Mouse (Mus musculus) midbrain, embryonic 15.5 days (tissue): ENCODE data around the gene Tmem176a. TPM values are rescaled to one million over a fixed set of nuclear protein-coding genes. Genes with fewer than 3 reads are reported as not detected.

ENCODE experiments used
- ATAC-seq: fragments of 200-750 bp; cut with Nextera tagmentation; replicated peaks from 2 replicates; pipeline ENCODE4 v1.8.0; 2017; ENCODE audit warnings: moderate TSS enrichment
- H3K27ac ChIP-seq: fragments of 300-500 bp; sonication (generic); 2 replicates; pipeline ENCODE4 v1.5.1; 2015; ENCODE audit warnings: mild to moderate bottlenecking, inconsistent platforms
- H3K27me3 ChIP-seq: fragments of 300-500 bp; sonication (generic); replicated peaks from 2 replicates; pipeline ENCODE4 v1.6.1; 2015; ENCODE audit warnings: inconsistent platforms
- H3K36me3 ChIP-seq: fragments of 300-500 bp; sonication (generic); replicated peaks from 2 replicates; pipeline ENCODE4 v1.6.1; 2015; ENCODE audit warnings: inconsistent platforms
- H3K4me1 ChIP-seq: fragments of 300-500 bp; sonication (generic); 2 replicates; pipeline ENCODE4 v1.6.1; 2015; ENCODE audit warnings: inconsistent platforms
- H3K4me2 ChIP-seq: fragments of 300-500 bp; sonication (generic); 2 replicates; pipeline ENCODE4 v1.6.1; 2015; ENCODE audit warnings: inconsistent platforms, mild to moderate bottlenecking, moderate library complexity
- H3K4me3 ChIP-seq: fragments of 300-500 bp; sonication (generic); 2 replicates; pipeline ENCODE4 v1.5.1; 2015; ENCODE audit warnings: mild to moderate bottlenecking, inconsistent platforms
- H3K9ac ChIP-seq: fragments of 300-500 bp; sonication (generic); 2 replicates; pipeline ENCODE4 v1.6.1; 2015; ENCODE audit warnings: mild to moderate bottlenecking, inconsistent platforms
- H3K9me3 ChIP-seq: fragments of 300-500 bp; sonication (generic); 2 replicates; pipeline ENCODE4 v1.6.1; 2016; ENCODE audit warnings: inconsistent platforms
- WGBS: fragments of 180-500 bp; shearing (Covaris S2); methylation state at CpG from one replicate; pipeline ENCODE4 v1.1.7; 2015; ENCODE audit warnings: mixed read lengths; 5-methylcytosine and 5-hydroxymethylcytosine counted together
- polyA plus RNA-seq: library from polyadenylated mRNA; unstranded; fragments of >200 nt; fragmentation: Nextera tagmentation; extraction: Ambion mirVana; gene quantifications from 2 replicates; pipeline ENCODE4 v1.2.1, GENCODE M21; 2015

Tmem176a gene
- polyA plus RNA-seq, 1 experiment from 2014 or later = 16.1 TPM

DNA sequence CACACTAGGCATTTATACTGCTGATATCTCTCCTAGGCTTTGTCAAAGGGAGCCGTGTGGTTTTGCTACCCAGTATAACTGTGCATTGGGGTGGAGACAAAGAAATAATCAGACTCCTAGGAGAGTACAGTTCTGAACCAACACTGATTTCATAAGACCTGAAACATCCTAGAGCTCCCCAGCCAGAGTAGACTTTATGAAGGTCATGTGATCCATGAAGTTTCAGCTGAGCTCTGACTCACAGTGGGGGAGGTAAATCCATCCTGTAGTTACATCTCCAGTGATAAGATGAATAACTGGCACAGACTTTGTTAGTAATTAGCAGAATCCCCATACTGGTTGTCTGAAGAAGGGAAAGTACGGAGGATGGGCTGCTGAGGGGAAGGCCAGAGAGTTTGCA, 29.1 kb downstream of the Tmem176a start:
- no peaks in the 10 kb centered on the region for H3K36me3 ChIP-seq
- no peak overlapping the region for H3K27ac ChIP-seq
- no peaks in the 10 kb centered on the region for H3K27me3 ChIP-seq
- H3K4me1 ChIP-seq = peaks cover 17% of the 10 kb centered on the region
- H3K4me3 ChIP-seq = no peak overlapping the region
- ATAC-seq = no peak
- no peak overlapping the region for H3K9ac ChIP-seq
- 85% methylated on average over 2 of the region's 2 CpGs for WGBS
- H3K9me3 ChIP-seq = no peaks in the 10 kb centered on the region
- H3K4me2 ChIP-seq = no peak overlapping the region

DNA sequence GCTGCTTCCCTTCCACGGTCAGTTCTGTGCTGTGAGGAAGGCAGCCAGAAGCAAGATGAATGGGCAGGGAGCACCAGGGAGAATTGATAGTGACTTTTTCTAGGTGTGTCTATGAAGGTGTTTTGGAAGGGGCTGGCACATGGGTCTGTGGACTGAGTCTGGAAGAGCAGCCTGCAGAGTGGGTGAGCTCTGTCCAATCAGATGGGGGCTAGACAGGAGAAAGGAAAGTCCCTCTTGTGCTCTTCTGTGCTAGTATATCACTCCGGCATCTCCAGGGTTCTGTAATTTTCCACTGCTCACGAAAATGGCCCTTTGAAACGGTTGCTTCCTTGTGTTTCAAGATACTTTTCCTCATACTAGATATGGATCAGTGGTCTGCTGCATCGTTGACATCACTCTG, 31.9 kb downstream of the Tmem176a start, which contains the start of gene Aoc1:
Gene Aoc1, plus strand, starts transcription at position 301 of the 400 bp plus-strand sequence.
- Histone ChIP-seq H3K4me3 (no peak within 1 kb of the TSS), H3K4me1 (peaks cover 1% of the 10 kb centered on the region; the same call in 1 of the 2 replicates), H3K9ac (no peak within 1 kb of the TSS), H3K27me3 (no peaks in the 10 kb centered on the region), H3K27ac (no peak within 1 kb of the TSS), H3K36me3 (no peaks in the 10 kb centered on the region), H3K9me3 (no peaks in the 10 kb centered on the region), H3K4me2 (no peak within 1 kb of the TSS)
- ATAC-seq = no peak
- 86% methylated on average over 5 of the region's 5 CpGs for WGBS

DNA sequence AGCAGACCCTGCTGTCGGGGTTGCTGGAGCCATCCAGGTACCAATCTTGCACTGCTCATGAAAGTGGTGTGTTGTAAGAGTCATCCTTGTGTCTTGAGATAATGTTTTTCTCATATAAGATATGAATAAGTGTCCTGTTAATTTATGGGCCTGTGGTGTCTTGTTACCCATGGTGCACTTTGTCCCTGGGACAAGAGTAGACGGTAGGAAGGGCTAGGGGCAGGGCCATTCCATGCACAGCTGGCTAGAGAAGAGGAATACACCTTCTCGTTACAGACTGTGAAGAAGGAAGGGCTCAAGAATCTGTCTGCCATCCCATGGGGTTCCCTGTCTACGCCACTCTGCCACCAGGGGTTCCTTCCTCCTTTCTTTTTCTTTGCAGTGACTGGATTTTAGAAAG, 33.9 kb downstream of the Tmem176a start:
- H3K27me3 ChIP-seq = no peaks in the 10 kb centered on the region
- H3K9ac ChIP-seq = no peak overlapping the region
- H3K27ac ChIP-seq = no peak overlapping the region
- H3K4me3 ChIP-seq = no peak overlapping the region
- no peak overlapping the region for H3K4me2 ChIP-seq
- no peaks in the 10 kb centered on the region for H3K9me3 ChIP-seq
- 82% methylated on average over 4 of the region's 4 CpGs for WGBS
- ATAC-seq = no peak
- H3K36me3 ChIP-seq = no peaks in the 10 kb centered on the region
- no peaks in the 10 kb centered on the region for H3K4me1 ChIP-seq

DNA sequence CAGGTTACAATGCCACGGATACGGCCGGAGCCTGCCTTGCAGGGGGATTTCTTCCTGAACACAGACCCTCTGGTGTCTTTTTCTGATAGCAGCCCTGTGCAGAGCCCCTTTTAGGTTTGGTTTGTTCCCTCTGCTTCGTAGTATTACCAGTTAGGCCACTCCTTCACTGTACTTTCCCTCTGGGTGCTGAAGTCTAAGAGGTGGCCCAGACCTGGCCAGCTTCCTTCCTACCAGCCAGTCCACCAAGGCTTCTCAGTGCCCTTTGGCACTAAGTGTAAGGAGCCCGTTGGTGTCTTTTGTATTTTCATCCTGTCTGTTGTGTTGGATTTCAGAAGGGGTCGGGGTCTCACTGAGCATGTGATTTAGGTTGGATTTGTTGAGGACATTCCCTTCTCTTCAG, 34.8 kb downstream of the Tmem176a start:
- H3K4me3 ChIP-seq = no peak overlapping the region
- H3K9me3 ChIP-seq = no peaks in the 10 kb centered on the region
- no peak overlapping the region for H3K4me2 ChIP-seq
- H3K36me3 ChIP-seq = no peaks in the 10 kb centered on the region
- H3K9ac ChIP-seq = no peak overlapping the region
- no peaks in the 10 kb centered on the region for H3K27me3 ChIP-seq
- no peak overlapping the region for H3K27ac ChIP-seq
- no peaks in the 10 kb centered on the region for H3K4me1 ChIP-seq
- 81% methylated on average over 6 of the region's 6 CpGs for whole genome bisulfite sequencing
- no peak for ATAC-seq

DNA sequence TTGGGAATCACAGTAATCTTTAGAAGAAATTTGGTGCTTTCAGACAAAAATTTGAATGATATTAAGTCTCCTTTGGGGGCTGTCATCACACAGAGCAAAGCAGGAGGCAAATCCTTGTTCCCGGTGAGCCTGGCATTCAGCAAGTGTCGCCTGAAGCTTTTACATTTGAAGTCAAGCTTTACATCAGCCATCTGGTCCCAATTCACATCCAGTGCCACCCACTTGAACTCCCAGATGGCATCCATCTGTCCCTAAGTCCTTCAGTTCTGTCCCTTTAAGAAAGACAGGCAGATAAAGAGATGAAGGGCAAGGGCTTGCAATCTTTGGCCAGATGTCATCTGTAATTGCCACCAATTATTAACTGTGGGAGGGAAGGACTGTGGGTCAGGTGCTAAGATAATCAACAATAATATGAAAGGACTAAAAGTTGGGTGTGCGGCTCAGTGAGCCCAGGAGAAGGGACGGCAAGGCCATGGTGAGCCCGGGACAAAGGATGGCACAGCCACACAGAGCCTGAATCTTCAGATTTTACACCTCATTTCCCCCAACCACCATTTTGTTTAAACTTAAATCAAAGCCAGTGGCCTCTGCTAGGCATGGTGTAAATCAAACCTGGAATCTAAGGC, 35.9 kb downstream of the Tmem176a start:
- H3K4me1 ChIP-seq = no peaks in the 10 kb centered on the region
- no peak overlapping the region for H3K27ac ChIP-seq
- ATAC-seq = no peak

DNA sequence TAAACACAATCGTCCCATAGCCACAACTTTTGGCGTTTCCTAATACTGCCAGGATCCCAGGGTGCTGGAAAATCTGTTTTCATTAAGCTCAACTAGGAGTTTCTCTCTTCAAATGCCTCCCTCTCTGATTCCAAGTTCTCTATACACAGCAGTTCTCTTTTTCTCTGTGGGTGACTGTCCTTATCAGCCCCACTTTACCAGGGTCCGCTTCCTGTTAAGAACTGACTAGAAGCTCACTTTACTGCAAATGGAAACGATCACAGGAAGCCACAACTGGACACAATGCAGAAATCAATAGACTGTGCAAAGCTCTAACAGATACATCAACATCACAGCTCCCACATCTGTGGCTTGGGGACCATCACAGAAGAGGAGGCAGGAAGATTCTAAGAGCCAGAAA, 53.5 kb downstream of the Tmem176a start:
- Histone ChIP-seq H3K9me3 (no peaks in the 10 kb centered on the region), H3K4me3 (no peak overlapping the region), H3K27me3 (no peaks in the 10 kb centered on the region), H3K4me2 (no peak overlapping the region), H3K27ac (no peak overlapping the region), H3K36me3 (no peaks in the 10 kb centered on the region), H3K9ac (no peak overlapping the region), H3K4me1 (no peaks in the 10 kb centered on the region)
- no peak for ATAC-seq
- 74% methylated on average over 4 of the region's 4 CpGs for WGBS

More for the DNA sequence above, 35.9 kb downstream of the Tmem176a start:
- H3K9ac ChIP-seq = no peak overlapping the region
- no peak overlapping the region for H3K4me2 ChIP-seq
- WGBS = 47% methylated on average over 5 of the region's 5 CpGs
- H3K36me3 ChIP-seq = no peaks in the 10 kb centered on the region
- H3K9me3 ChIP-seq = no peaks in the 10 kb centered on the region
- no peak overlapping the region for H3K4me3 ChIP-seq
- H3K27me3 ChIP-seq = no peaks in the 10 kb centered on the region

DNA sequence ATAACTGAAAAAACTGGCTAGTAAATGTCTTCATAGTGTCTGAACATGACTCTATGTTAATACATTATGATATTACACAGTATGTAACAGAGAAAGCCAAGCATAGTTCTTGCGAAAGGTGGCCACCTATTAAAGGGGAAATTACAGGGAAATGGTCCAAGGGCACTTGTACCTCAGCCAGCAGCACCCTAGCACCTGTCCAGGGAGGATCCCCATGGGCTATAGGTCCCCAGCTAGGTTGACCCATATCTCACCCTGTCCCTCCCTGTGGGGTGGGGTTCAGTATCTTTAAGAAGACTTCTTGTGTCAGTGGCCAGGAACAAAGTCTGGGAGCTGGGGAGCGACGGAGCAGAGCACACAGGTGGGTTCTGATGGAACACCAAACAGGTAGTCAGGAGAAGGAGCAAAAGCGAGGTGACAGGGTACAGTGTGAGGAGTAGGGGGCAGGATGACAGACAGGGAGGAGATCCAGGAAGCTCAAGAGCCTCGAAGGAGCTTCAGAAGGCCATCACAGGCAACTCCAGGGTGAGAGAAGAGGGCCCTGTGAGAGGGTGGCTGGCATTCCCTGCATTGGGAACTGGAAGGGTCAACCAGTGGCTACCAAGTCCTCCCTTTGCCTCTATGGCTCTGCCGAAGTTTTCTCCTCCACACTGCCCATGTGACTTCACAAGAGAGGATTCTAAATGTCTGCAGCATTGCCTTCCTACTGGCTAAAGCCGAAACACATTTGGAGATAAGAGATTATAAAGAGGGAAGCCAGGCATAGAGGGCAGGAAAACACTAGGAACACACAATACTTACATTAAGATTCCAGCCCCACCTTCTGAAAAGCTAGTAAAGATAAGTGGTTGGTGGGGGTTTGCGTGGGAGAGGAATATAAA, 54.5 kb downstream of the Tmem176a start:
- no peak for ATAC-seq
- H3K4me2 ChIP-seq = no peak overlapping the region
- H3K4me3 ChIP-seq = no peak overlapping the region
- no peaks in the 10 kb centered on the region for H3K27me3 ChIP-seq
- no peaks in the 10 kb centered on the region for H3K36me3 ChIP-seq
- WGBS = 91% methylated on average over 8 of the region's 8 CpGs
- H3K4me1 ChIP-seq = no peaks in the 10 kb centered on the region
- no peak overlapping the region for H3K27ac ChIP-seq
- H3K9ac ChIP-seq = no peak overlapping the region
- no peaks in the 10 kb centered on the region for H3K9me3 ChIP-seq

DNA sequence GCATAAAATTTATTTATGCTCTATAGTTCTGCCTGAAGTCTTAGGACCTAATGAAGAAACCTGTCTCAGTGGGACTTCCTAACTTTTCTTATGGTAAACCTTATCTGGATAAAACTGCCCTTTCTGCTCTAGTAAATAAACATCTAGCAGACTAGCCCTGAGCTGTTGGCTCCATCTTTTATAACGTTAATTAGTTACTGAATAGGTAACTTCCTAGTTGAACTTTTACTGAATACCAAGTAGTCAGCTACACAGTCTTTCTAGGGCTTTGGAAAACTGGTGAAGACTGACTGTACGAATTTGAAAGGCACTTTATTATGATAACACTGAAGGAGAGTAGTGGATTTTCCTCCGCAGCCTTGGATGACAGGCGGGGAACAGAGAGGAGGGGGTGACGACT, 55.2 kb downstream of the Tmem176a start:
- Histone ChIP-seq H3K27ac (no peak overlapping the region), H3K9ac (no peak overlapping the region), H3K4me2 (no peak overlapping the region), H3K4me1 (no peaks in the 10 kb centered on the region), H3K36me3 (no peaks in the 10 kb centered on the region), H3K9me3 (no peaks in the 10 kb centered on the region), H3K27me3 (no peaks in the 10 kb centered on the region), H3K4me3 (no peak overlapping the region)
- WGBS = 82% methylated on average over 5 of the region's 5 CpGs
- no peak for ATAC-seq

Other genes starting within 250 kb of the Tmem176a start
- gene Repin1, start 247.0 kb upstream of the Tmem176a start, polyA plus RNA-seq = 48.9 and 50.4 TPM in 2 replicates
- 0.88 TPM in 1 of 2 replicates, not detected in the other for gene Gm44965, start 247.0 kb upstream of the Tmem176a start, polyA plus RNA-seq
- gene Zfp775, start 238.9 kb upstream of the Tmem176a start, polyA plus RNA-seq = 16.3 and 16.8 TPM in 2 replicates
- 20.9 and 23.8 TPM in 2 replicates for gene AI854703, start 214.2 kb upstream of the Tmem176a start, polyA plus RNA-seq
- gene Gimap8, start 193.7 kb upstream of the Tmem176a start, polyA plus RNA-seq = 0.52 and 0.86 TPM in 2 replicates
- 1.5 and 1.7 TPM in 2 replicates for gene Gimap9, start 164.8 kb upstream of the Tmem176a start, polyA plus RNA-seq
- 0.68 and 1.5 TPM in 2 replicates for gene Gimap4, start 156.4 kb upstream of the Tmem176a start, polyA plus RNA-seq
- gene Gimap6, start 132.7 kb upstream of the Tmem176a start, polyA plus RNA-seq = 6.6 and 6.8 TPM in 2 replicates
- gene Gm28053, start 122.3 kb upstream of the Tmem176a start, polyA plus RNA-seq = 0.88 TPM in 1 of 2 replicates, not detected in the other
- gene Gimap7, start 122.3 kb upstream of the Tmem176a start, polyA plus RNA-seq = not detected in 2 replicates
- 4.8 and 5.8 TPM in 2 replicates for gene Gimap1, start 101.9 kb upstream of the Tmem176a start, polyA plus RNA-seq
- gene Gimap5, start 94.7 kb upstream of the Tmem176a start, polyA plus RNA-seq = 0.71 and 1.6 TPM in 2 replicates
- gene Gimap3, start 70.1 kb upstream of the Tmem176a start, polyA plus RNA-seq = not detected in 2 replicates
- 110 and 122 TPM in 2 replicates for gene Tmem176b, start 577 bp downstream of the Tmem176a start, polyA plus RNA-seq
- gene Aoc1, start 32.0 kb downstream of the Tmem176a start, polyA plus RNA-seq = not detected in 2 replicates
- not detected in 2 replicates for gene 1600015I10Rik, start 89.0 kb downstream of the Tmem176a start, polyA plus RNA-seq
- gene Doxl2, start 134.0 kb downstream of the Tmem176a start, polyA plus RNA-seq = not detected in 2 replicates
- gene Svs1, start 145.9 kb downstream of the Tmem176a start, polyA plus RNA-seq = not detected in 2 replicates
- 0.36 and 0.74 TPM in 2 replicates for gene Gpnmb, start 195.6 kb downstream of the Tmem176a start, polyA plus RNA-seq
- 54.2 and 58.6 TPM in 2 replicates for gene Malsu1, start 232.9 kb downstream of the Tmem176a start, polyA plus RNA-seq